Mouse (Mus musculus) CH12F3 (cell line): ENCODE results near the gene Aprt.
"Not testable (repeated sequence)": the region's sequence is repeated elsewhere in the genome, so short reads cannot be mapped to it uniquely, and the experiment has no call there.

ENCODE experiments used
- in situ Hi-C: fragments of 300-500 bp; cut with MboI; formaldehyde crosslinking; loops from 2 replicates; pipeline ENCODE4 v1.14.3; 2020; ENCODE audit warnings: low sequenced_read_pairs

Aprt gene

GRCm38 (mm10) chr8:122593240-122593639 is 16.5 kb upstream of the Aprt start:
- in situ Hi-C loops = no loop called here

- in situ Hi-C loops = no loop called here
Measured at GRCm38 (mm10) chr8:122586749-122587148, 10.0 kb upstream of the Aprt start.

- in situ Hi-C loops = no loop called here
Measured at GRCm38 (mm10) chr8:122586171-122586570, 9.5 kb upstream of the Aprt start.

GRCm38 (mm10) chr8:122585411-122585891 is 8.7 kb upstream of the Aprt start:
- in situ Hi-C loops = no loop called here

GRCm38 (mm10) chr8:122584981-122585380 is 8.3 kb upstream of the Aprt start:
- in situ Hi-C loops = no loop called here

- in situ Hi-C loops = no loop called here
Measured at GRCm38 (mm10) chr8:122580926-122581325, 4.2 kb upstream of the Aprt start.

- in situ Hi-C loops = no loop called here
Measured at GRCm38 (mm10) chr8:122579196-122579595, 2.5 kb upstream of the Aprt start.

GRCm38 (mm10) chr8:122577116-122577515 is 407 bp upstream of the Aprt start:
- in situ Hi-C loops = no loop called here

GRCm38 (mm10) chr8:122575735-122576647 is 718 bp downstream of the Aprt start:
- in situ Hi-C loops = no loop called here

- in situ Hi-C loops = no loop called here
Measured at GRCm38 (mm10) chr8:122575286-122575685, 1.4 kb downstream of the Aprt start.

- in situ Hi-C loops = no loop called here
Measured at GRCm38 (mm10) chr8:122574667-122575251, 1.9 kb downstream of the Aprt start.

- in situ Hi-C loops = no loop called here
Measured at GRCm38 (mm10) chr8:122574264-122574663, 2.4 kb downstream of the Aprt start.

GRCm38 (mm10) chr8:122573577-122573976 is 3.1 kb downstream of the Aprt start:
- in situ Hi-C loops = no loop called here

GRCm38 (mm10) chr8:122573176-122573575 is 3.5 kb downstream of the Aprt start:
- in situ Hi-C loops = not testable (repeated sequence)

GRCm38 (mm10) chr8:122572751-122573150 is 4.0 kb downstream of the Aprt start:
- in situ Hi-C loops = no loop called here

GRCm38 (mm10) chr8:122571750-122572267 is 4.9 kb downstream of the Aprt start:
- in situ Hi-C loops = no loop called here

GRCm38 (mm10) chr8:122571153-122571552 is 5.6 kb downstream of the Aprt start:
- in situ Hi-C loops = no loop called here

GRCm38 (mm10) chr8:122569996-122570395 is 6.7 kb downstream of the Aprt start:
- in situ Hi-C loops = no loop called here

GRCm38 (mm10) chr8:122569329-122569728 is 7.4 kb downstream of the Aprt start:
- in situ Hi-C loops = no loop called here

GRCm38 (mm10) chr8:122568881-122569309 is 7.8 kb downstream of the Aprt start:
- in situ Hi-C loops = no loop called here

GRCm38 (mm10) chr8:122568109-122568504 is 8.6 kb downstream of the Aprt start:
- in situ Hi-C loops = no loop called here
